Mouse (Mus musculus): ENCODE results near the gene Kcnq5. TPM values are rescaled to one million over a fixed set of nuclear protein-coding genes. Genes with fewer than 3 reads are reported as not detected.
"Not testable (repeated sequence)": the region's sequence is repeated elsewhere in the genome, so short reads cannot be mapped to it uniquely, and the experiment has no call there.

Kcnq5 gene
- polyA plus RNA-seq, 1 experiment from 2014 or later, result 0.71 TPM

- no peak for ATAC-seq (replicated peaks; ENCODE audit: low FRiP score, low read depth)
- no peak overlapping the region for H3K4me2 ChIP-seq (ENCODE audit: low read length)
- H3K9me3 ChIP-seq (replicated peaks; ENCODE audit: low read length), result no peaks in the 10 kb centered on the region
- no peak overlapping the region for H3K4me3 ChIP-seq (replicated peaks; ENCODE audit: low read depth, low read length)
- no peak overlapping the region for H3K9ac ChIP-seq (ENCODE audit: low read depth, low read length)
- H3K4me1 ChIP-seq (replicated peaks; ENCODE audit: insufficient read depth, low read length), result no peaks in the 10 kb centered on the region
- TF ChIP-seq CTCF (IDR thresholded peaks at IDR 0.05; ENCODE audit: low read depth), result no peak
- no peak for DNase-seq (ENCODE audit: low spot score)
- H3K27ac ChIP-seq, result no peak overlapping the region
- H3K36me3 ChIP-seq (ENCODE audit: insufficient read depth, low read length), result no peaks in the 10 kb centered on the region
- H3K27me3 ChIP-seq (ENCODE audit: insufficient read depth, low read length), result no peaks in the 10 kb centered on the region
- 86% methylated on average over 1 of the region's 1 CpGs for WGBS
Observed at GRCm38 (mm10) chr1:21749297-21749696, 212.4 kb downstream of the Kcnq5 start.

GRCm38 (mm10) chr1:21729131-21729530, 232.6 kb downstream of the Kcnq5 start:
- WGBS, result 46% methylated on average over 1 of the region's 1 CpGs
- no peak overlapping the region for H3K9ac ChIP-seq (ENCODE audit: low read depth, low read length)

GRCm38 (mm10) chr1:21723231-21723630, 238.5 kb downstream of the Kcnq5 start:
- not testable (repeated sequence) for H3K4me1 ChIP-seq (replicated peaks; ENCODE audit: insufficient read depth, low read length); DNase-seq (ENCODE audit: low spot score); H3K4me3 ChIP-seq (replicated peaks; ENCODE audit: low read depth, low read length); H3K9ac ChIP-seq (ENCODE audit: low read depth, low read length); H3K27ac ChIP-seq; ATAC-seq (replicated peaks; ENCODE audit: low FRiP score, low read depth); H3K9me3 ChIP-seq (replicated peaks; ENCODE audit: low read length); H3K4me2 ChIP-seq (ENCODE audit: low read length); H3K36me3 ChIP-seq (ENCODE audit: insufficient read depth, low read length); H3K27me3 ChIP-seq (ENCODE audit: insufficient read depth, low read length)
- 57% methylated on average over 1 of the region's 2 CpGs for WGBS

More at GRCm38 (mm10) chr1:21729131-21729530, 232.6 kb downstream of the Kcnq5 start:
- ATAC-seq (replicated peaks; ENCODE audit: low FRiP score, low read depth) (no peak), DNase-seq (ENCODE audit: low spot score) (no peak)
- H3K9me3 ChIP-seq (replicated peaks; ENCODE audit: low read length), result no peaks in the 10 kb centered on the region
- H3K27ac ChIP-seq, result no peak overlapping the region
- no peaks in the 10 kb centered on the region for H3K27me3 ChIP-seq (ENCODE audit: insufficient read depth, low read length)
- no peak for TF ChIP-seq CTCF (IDR thresholded peaks at IDR 0.05; ENCODE audit: low read depth)
- H3K4me2 ChIP-seq (ENCODE audit: low read length), result no peak overlapping the region
- H3K4me1 ChIP-seq (replicated peaks; ENCODE audit: insufficient read depth, low read length), result no peaks in the 10 kb centered on the region
- H3K4me3 ChIP-seq (replicated peaks; ENCODE audit: low read depth, low read length), result no peak overlapping the region
- no peaks in the 10 kb centered on the region for H3K36me3 ChIP-seq (ENCODE audit: insufficient read depth, low read length)

- H3K9me3 ChIP-seq (replicated peaks; ENCODE audit: low read length), result no peaks in the 10 kb centered on the region
- H3K36me3 ChIP-seq (ENCODE audit: insufficient read depth, low read length), result no peaks in the 10 kb centered on the region
- no peak overlapping the region for H3K9ac ChIP-seq (ENCODE audit: low read depth, low read length)
- ATAC-seq (replicated peaks; ENCODE audit: low FRiP score, low read depth) (no peak), DNase-seq (ENCODE audit: low spot score) (no peak)
- no peaks in the 10 kb centered on the region for H3K4me1 ChIP-seq (replicated peaks; ENCODE audit: insufficient read depth, low read length)
- no peak overlapping the region for H3K4me2 ChIP-seq (ENCODE audit: low read length)
- TF ChIP-seq CTCF (IDR thresholded peaks at IDR 0.05; ENCODE audit: low read depth), result no peak
- no peaks in the 10 kb centered on the region for H3K27me3 ChIP-seq (ENCODE audit: insufficient read depth, low read length)
- H3K27ac ChIP-seq, result no peak overlapping the region
- no peak overlapping the region for H3K4me3 ChIP-seq (replicated peaks; ENCODE audit: low read depth, low read length)
Observed at GRCm38 (mm10) chr1:21721246-21721645, 240.5 kb downstream of the Kcnq5 start.

GRCm38 (mm10) chr1:21714816-21715215, 246.9 kb downstream of the Kcnq5 start:
- Histone ChIP-seq H3K27ac (no peak overlapping the region), H3K4me3 (replicated peaks; ENCODE audit: low read depth, low read length) (no peak overlapping the region), H3K27me3 (ENCODE audit: insufficient read depth, low read length) (no peaks in the 10 kb centered on the region), H3K4me2 (ENCODE audit: low read length) (no peak overlapping the region), H3K9me3 (replicated peaks; ENCODE audit: low read length) (no peaks in the 10 kb centered on the region), H3K9ac (ENCODE audit: low read depth, low read length) (no peak overlapping the region), H3K36me3 (ENCODE audit: insufficient read depth, low read length) (no peaks in the 10 kb centered on the region), H3K4me1 (replicated peaks; ENCODE audit: insufficient read depth, low read length) (no peaks in the 10 kb centered on the region)
- WGBS, result 85% methylated on average over 3 of the region's 3 CpGs
- TF ChIP-seq CTCF (IDR thresholded peaks at IDR 0.05; ENCODE audit: low read depth), result no peak
- no peak for ATAC-seq (replicated peaks; ENCODE audit: low FRiP score, low read depth)
- no peak for DNase-seq (ENCODE audit: low spot score)

GRCm38 (mm10) chr1:21712711-21713110, 249.0 kb downstream of the Kcnq5 start:
- no peak for DNase-seq (ENCODE audit: low spot score)
- no peak for TF ChIP-seq CTCF (IDR thresholded peaks at IDR 0.05; ENCODE audit: low read depth)
- ATAC-seq (replicated peaks; ENCODE audit: low FRiP score, low read depth), result no peak
- Histone ChIP-seq H3K4me2 (ENCODE audit: low read length) (no peak overlapping the region), H3K27ac (no peak overlapping the region), H3K36me3 (ENCODE audit: insufficient read depth, low read length) (no peaks in the 10 kb centered on the region), H3K9ac (ENCODE audit: low read depth, low read length) (no peak overlapping the region), H3K27me3 (ENCODE audit: insufficient read depth, low read length) (no peaks in the 10 kb centered on the region), H3K4me3 (replicated peaks; ENCODE audit: low read depth, low read length) (no peak overlapping the region), H3K9me3 (replicated peaks; ENCODE audit: low read length) (no peaks in the 10 kb centered on the region), H3K4me1 (replicated peaks; ENCODE audit: insufficient read depth, low read length) (no peaks in the 10 kb centered on the region)
- WGBS, result 46% methylated on average over 2 of the region's 2 CpGs

- Histone ChIP-seq H3K27ac (no peak overlapping the region), H3K4me2 (ENCODE audit: low read length) (no peak overlapping the region), H3K36me3 (ENCODE audit: insufficient read depth, low read length) (no peaks in the 10 kb centered on the region), H3K9me3 (replicated peaks; ENCODE audit: low read length) (no peaks in the 10 kb centered on the region), H3K27me3 (ENCODE audit: insufficient read depth, low read length) (no peaks in the 10 kb centered on the region), H3K4me3 (replicated peaks; ENCODE audit: low read depth, low read length) (no peak overlapping the region), H3K9ac (ENCODE audit: low read depth, low read length) (no peak overlapping the region), H3K4me1 (replicated peaks; ENCODE audit: insufficient read depth, low read length) (no peaks in the 10 kb centered on the region)
- WGBS, result 51% methylated on average over 2 of the region's 2 CpGs
- ATAC-seq (replicated peaks; ENCODE audit: low FRiP score, low read depth) (no peak), DNase-seq (ENCODE audit: low spot score) (no peak)
- no peak for TF ChIP-seq CTCF (IDR thresholded peaks at IDR 0.05; ENCODE audit: low read depth)
Observed at GRCm38 (mm10) chr1:21690458-21690857, 271.3 kb downstream of the Kcnq5 start.
